In genomic region chr4:148060120-148061085, GRCm38 (mm10) we compare ENCODE assay signal across 8 mouse cellular contexts. TPM values are rescaled to one million over a fixed set of nuclear protein-coding genes. Genes with fewer than 3 reads are reported as not detected.
DNase-seq lines count a peak whose midpoint lies in the region; TF ChIP-seq lines count a peak whose summit lies in the region.

No protein-coding gene starts in this region.

- DNase-seq in gastrocnemius, postnatal 14 days, result peak; percentile 60
- DNase-seq in gastrocnemius, adult 8-10 months (ENCODE audit: low spot score in 2 of 2), result no peak
- DNase-seq in ES-CJ7 (ENCODE audit: low read depth, low spot score), result peak; percentile 48
- DNase-seq in kidney, adult 18-20 months, result peak; percentile 62
- DNase-seq in lung, postnatal 10 days, result peak; percentile 80
- no peak for DNase-seq in left cerebral cortex, postnatal 14 days (ENCODE audit: low spot score in 2 of 2)
- DNase-seq in frontal cortex, postnatal 10 days (ENCODE audit: low spot score in 2 of 2), result no peak

- H3K27ac ChIP-seq in embryonic fibroblast, embryonic 13.5 days (ENCODE audit: insufficient read depth, low read length), result no peak overlapping the region

- no peaks in the 10 kb centered on the region for H3K4me1 ChIP-seq in embryonic fibroblast, embryonic 13.5 days (ENCODE audit: control insufficient read depth, insufficient read depth, low read length)

- intact Hi-C loops in gastrocnemius, postnatal 14 days (cut with DNase I; ENCODE audit: low total_unique reads), result loop anchor here (10.0 kb wide), 1 partner anchor 106 kb away; no protein-coding TSS in a partner anchor
- intact Hi-C loops in left cerebral cortex, postnatal 14 days (cut with DNase I), result no loop called here

- TF ChIP-seq CTCF in embryonic fibroblast, embryonic 13.5 days (IDR thresholded peaks at IDR 0.05; ENCODE audit: borderline replicate concordance, insufficient read depth, low read length), result peak; percentile 95

- no peak for TF ChIP-seq POLR2A in embryonic fibroblast, embryonic 13.5 days (IDR thresholded peaks at IDR 0.05; ENCODE audit: low read depth, low read length)

- no peak overlapping the region for H3K4me3 ChIP-seq in embryonic fibroblast, embryonic 13.5 days (ENCODE audit: insufficient read depth, low read length)

RNA-seq across cellular contexts. Expression of gene Mthfr, which starts 21.5 kb away (rescaled TPM):
- 10 to 100 TPM; 12.0 to 12.3 TPM for total RNA-seq in gastrocnemius, postnatal 14 days (2021)
- 1 to 10 TPM; 4.8 to 7.0 (median 6.3) TPM for total RNA-seq in gastrocnemius, adult 8-10 months (2022)
- polyA plus RNA-seq in embryonic fibroblast, embryonic 13.5 days (2011; ENCODE audit: insufficient read length, low read depth, missing spikeins), result 39.5 and 45.1 TPM in 2 replicates
- total RNA-seq in left cerebral cortex, postnatal 14 days (2021), result 10 to 100 TPM; 24.9 to 28.3 TPM

RNA-seq across cellular contexts. Expression of gene Clcn6, which starts 21.8 kb away (rescaled TPM):
- total RNA-seq in gastrocnemius, postnatal 14 days (2021), result 1 to 10 TPM; 4.7 to 5.4 TPM
- 1 to 10 TPM; 4.1 to 5.3 (median 4.7) TPM for total RNA-seq in gastrocnemius, adult 8-10 months (2022)
- 11.8 and 13.2 TPM in 2 replicates for polyA plus RNA-seq in embryonic fibroblast, embryonic 13.5 days (2011; ENCODE audit: insufficient read length, low read depth, missing spikeins)
- 10 to 100 TPM; 60.1 to 61.1 TPM for total RNA-seq in left cerebral cortex, postnatal 14 days (2021)

RNA-seq across cellular contexts. Expression of gene Agtrap, which starts 27.4 kb away (rescaled TPM):
- 10 to 100 TPM; 12.3 to 14.7 TPM for total RNA-seq in gastrocnemius, postnatal 14 days (2021)
- total RNA-seq in gastrocnemius, adult 8-10 months (2022), result 10 to 100 TPM; 11.8 to 15.2 (median 13.8) TPM
- polyA plus RNA-seq in embryonic fibroblast, embryonic 13.5 days (2011; ENCODE audit: insufficient read length, low read depth, missing spikeins), result 13.7 and 17.2 TPM in 2 replicates
- 1 to 10 TPM; 5.8 to 8.1 TPM for total RNA-seq in left cerebral cortex, postnatal 14 days (2021)

RNA-seq across cellular contexts. Expression of gene Nppa, which starts 59.9 kb away (rescaled TPM):
- not detected for total RNA-seq in gastrocnemius, postnatal 14 days (2021)
- under 1 TPM in 3 of 4 experiments, not detected in 1; 0.34 to 0.46 (median 0.39) TPM for total RNA-seq in gastrocnemius, adult 8-10 months (2022)
- polyA plus RNA-seq in embryonic fibroblast, embryonic 13.5 days (2011; ENCODE audit: insufficient read length, low read depth, missing spikeins), result 1.4 TPM in 1 of 2 replicates, not detected in the other
- 1 to 10 TPM in 1 of 2 experiments, under 1 TPM in 1; 0.53 to 1.3 TPM for total RNA-seq in left cerebral cortex, postnatal 14 days (2021)

Comparison
In these comparisons a context has a peak if more than half of its experiments do, and no peak if none do; other contexts are left out.
1. DNase-seq: peak in gastrocnemius, postnatal 14 days (single experiment), ES-CJ7 (single experiment), kidney, adult 18-20 months (single experiment) and lung, postnatal 10 days (single experiment); none in gastrocnemius, adult 8-10 months (0 of 2), left cerebral cortex, postnatal 14 days (0 of 2) and frontal cortex, postnatal 10 days (0 of 2).
2. RNA of gene Clcn6, which starts 21.8 kb away (total RNA-seq): 60.1 to 61.1 TPM in left cerebral cortex, postnatal 14 days; 4.7 to 5.4 TPM in gastrocnemius, postnatal 14 days and 4.1 to 5.3 TPM in gastrocnemius, adult 8-10 months; every median in the first group is over 4 times any median in the second.